Mouse (Mus musculus): ENCODE results near the gene Ugt1a6b. TPM values are rescaled to one million over a fixed set of nuclear protein-coding genes. Genes with fewer than 3 reads are reported as not detected.
A peak's percentile ranks its signal among the peaks of the same experiment; 100 is the strongest.

Gene Ugt1a6b
- polyA plus RNA-seq, 1 experiment from 2014 or later = 0.48 TPM

DNA sequence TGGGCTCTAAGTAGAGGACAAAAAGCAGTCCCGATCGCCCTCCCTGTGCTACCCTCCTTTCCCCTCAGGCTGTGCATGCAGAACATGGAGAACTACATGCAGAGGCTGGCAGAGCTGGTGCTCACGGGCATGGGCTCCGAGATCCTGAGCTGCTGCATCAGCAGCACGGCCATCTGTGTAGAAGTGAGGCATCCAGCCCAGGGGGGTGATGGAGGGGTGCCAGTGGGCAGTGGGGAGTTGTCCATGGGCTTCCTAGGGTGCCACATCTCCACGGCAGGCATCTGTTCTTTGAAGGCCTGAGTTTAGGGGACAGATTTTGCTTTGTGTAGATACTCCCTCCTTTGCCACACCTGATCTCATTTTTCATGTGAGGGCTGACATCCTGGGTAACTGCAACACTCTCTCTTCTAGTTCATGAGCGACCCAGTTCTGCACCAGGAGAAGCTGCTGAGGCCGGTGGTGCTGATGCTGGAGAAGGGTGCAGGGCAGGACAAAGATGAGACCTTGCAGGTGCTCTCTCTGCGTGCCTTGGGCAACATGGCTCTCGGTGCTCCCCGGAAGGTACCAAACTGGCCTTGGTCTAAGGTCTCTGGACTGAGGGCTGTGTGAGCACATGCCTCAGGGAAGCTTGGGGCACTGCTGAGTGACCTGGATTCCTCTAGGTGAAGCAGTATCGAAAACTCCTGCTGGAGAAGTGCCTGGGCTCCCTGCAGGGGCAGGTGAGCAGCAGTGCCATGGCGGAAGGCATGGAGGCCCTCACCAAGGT, 153.1 kb downstream of the Ugt1a6b start:
- no peak overlapping the region for H3K27ac ChIP-seq
- H3K36me3 ChIP-seq (ENCODE audit: poor library complexity, severe bottlenecking) = peaks cover 22% of the 10 kb centered on the region
- no peak overlapping the region for H3K4me2 ChIP-seq
- ATAC-seq = no peak
- H3K4me1 ChIP-seq = no peaks in the 10 kb centered on the region
- WGBS = 77% methylated on average over 13 of the region's 13 CpGs
- no peaks in the 10 kb centered on the region for H3K27me3 ChIP-seq
- H3K9ac ChIP-seq = no peak overlapping the region
- no peak overlapping the region for H3K4me3 ChIP-seq
- peaks cover 75% of the 10 kb centered on the region for H3K9me3 ChIP-seq (replicated peaks)

DNA sequence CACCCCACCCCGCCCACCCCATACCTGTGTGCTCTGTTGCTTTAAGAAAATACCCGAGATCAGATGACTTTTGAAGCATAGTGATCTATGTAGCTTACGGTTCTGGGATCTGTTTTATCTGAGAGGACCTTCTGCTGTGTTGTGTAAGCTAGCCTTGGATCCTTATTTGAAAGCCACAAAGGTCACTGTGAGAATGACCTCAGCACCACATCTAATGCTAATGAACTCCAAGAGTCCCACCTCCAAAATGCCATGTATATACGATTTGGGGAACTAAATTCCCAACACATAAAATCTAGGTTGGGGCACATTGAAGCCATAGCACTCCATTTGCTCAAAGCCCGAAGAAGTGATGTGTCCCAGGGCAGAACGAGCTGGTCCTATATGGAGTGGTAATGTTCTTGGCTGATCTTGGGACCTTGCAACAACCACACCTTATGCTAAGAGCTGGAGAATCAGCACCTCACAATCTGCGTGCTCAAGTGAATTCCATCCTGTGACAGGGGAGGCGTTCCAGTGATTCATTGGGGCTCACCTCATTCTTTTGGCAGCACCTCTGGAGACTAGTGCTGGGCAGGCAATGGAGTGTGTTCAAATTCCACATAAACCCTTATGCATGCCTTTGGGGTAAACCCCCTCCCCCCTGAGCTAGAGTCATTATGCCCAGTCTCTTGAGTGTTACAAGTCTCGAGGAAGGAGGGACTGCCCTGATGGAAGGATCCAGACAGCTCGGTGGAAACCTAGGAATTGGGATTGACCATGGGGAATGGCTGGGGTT, 154.0 kb downstream of the Ugt1a6b start:
- H3K4me1 ChIP-seq = no peaks in the 10 kb centered on the region
- no peak for ATAC-seq
- peaks cover 69% of the 10 kb centered on the region for H3K9me3 ChIP-seq (replicated peaks)
- no peaks in the 10 kb centered on the region for H3K27me3 ChIP-seq
- H3K4me2 ChIP-seq = no peak overlapping the region
- no peak overlapping the region for H3K27ac ChIP-seq
- no peak overlapping the region for H3K9ac ChIP-seq
- WGBS = 82% methylated on average over 10 of the region's 10 CpGs
- H3K4me3 ChIP-seq = no peak overlapping the region
- peaks cover 31% of the 10 kb centered on the region for H3K36me3 ChIP-seq (ENCODE audit: poor library complexity, severe bottlenecking)

DNA sequence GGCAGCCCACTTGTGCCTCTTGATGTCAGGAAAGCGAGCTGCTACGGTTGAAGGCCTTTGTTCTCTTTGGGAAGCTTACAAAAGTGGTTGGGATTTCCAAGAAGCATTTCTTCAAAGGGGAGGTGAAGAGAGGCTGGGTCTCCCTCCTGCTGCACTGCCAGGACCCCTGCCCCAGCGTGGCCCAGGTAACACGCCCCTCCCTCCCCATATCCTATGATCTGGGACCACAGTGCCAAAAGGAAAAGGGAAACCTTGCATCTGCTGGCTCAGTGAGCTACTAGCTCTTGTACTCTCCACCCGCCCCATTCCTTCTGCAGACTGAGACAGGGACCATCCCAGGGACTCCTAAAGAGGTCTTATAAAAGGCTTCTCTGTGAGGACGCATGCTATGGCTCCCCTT, 154.6 kb downstream of the Ugt1a6b start:
- WGBS = 81% methylated on average over 6 of the region's 6 CpGs
- ATAC-seq = no peak
- Histone ChIP-seq H3K4me2 (no peak overlapping the region), H3K27me3 (no peaks in the 10 kb centered on the region), H3K9me3 (replicated peaks) (peaks cover 63% of the 10 kb centered on the region), H3K9ac (no peak overlapping the region), H3K36me3 (ENCODE audit: poor library complexity, severe bottlenecking) (peaks cover 37% of the 10 kb centered on the region), H3K27ac (no peak overlapping the region), H3K4me3 (no peak overlapping the region), H3K4me1 (no peaks in the 10 kb centered on the region)

DNA sequence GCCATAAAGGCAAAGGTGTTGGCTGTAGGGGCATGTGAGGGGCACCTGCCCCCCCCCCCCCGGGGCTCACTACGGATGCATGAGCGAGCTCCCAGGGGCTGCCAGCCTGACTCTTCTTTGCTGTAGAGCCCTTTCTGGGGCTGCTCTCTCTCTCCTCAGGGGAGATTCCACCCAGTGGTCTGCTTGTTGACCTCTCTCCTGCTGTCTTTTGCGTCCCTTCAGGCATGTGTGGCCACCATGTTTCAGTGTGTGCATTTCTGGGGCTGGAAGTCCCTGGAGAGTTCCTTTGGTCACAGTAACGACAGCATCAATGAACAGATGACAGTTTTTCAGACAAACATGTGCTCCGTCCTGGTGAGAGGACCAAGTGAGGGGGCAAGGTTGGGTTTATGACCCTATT, 155.3 kb downstream of the Ugt1a6b start:
- H3K4me2 ChIP-seq = no peak overlapping the region
- peaks cover 56% of the 10 kb centered on the region for H3K9me3 ChIP-seq (replicated peaks)
- H3K36me3 ChIP-seq (ENCODE audit: poor library complexity, severe bottlenecking) = peaks cover 43% of the 10 kb centered on the region
- no peak overlapping the region for H3K9ac ChIP-seq
- ATAC-seq = no peak
- WGBS = 75% methylated on average over 6 of the region's 6 CpGs
- no peak overlapping the region for H3K27ac ChIP-seq
- H3K27me3 ChIP-seq = no peaks in the 10 kb centered on the region
- no peaks in the 10 kb centered on the region for H3K4me1 ChIP-seq
- H3K4me3 ChIP-seq = no peak overlapping the region

DNA sequence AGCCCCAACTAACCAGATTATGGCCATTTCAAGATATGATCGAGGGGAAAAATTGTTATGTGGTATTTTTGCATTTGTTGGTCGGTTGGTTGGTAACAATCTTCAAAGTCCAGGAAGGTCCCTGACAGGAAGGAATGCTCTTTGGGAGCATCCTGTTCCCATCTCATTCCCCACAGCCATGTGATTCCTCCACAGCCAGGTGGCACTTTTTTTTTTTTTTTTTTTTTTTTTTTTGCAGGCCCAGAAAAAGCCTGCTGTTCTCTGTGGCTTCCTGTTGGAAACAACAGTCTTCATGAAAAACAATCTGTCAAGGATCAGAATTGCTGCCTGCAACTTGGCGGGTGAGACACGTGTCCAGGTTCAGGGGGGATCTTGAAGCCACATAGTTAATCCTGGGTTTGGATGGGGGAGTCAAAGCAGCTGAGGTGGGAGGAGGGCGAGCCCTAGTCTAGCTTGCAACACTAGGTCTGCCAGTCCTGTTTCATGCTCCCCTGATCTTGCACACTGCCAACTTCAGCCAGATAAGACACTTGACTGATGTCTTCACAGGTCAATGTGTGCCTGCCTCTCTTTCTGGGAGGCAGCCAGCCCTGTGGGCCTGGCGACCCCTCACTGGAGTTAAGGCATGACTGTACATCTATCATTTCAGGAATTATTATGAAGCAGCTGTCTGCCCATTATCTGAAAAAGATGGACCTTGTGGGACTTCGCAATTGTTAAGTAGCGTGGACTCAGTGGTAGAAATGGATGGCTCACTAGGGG, 156.0 kb downstream of the Ugt1a6b start:
- H3K9ac ChIP-seq = no peak overlapping the region
- H3K36me3 ChIP-seq (ENCODE audit: poor library complexity, severe bottlenecking) = peaks cover 50% of the 10 kb centered on the region
- H3K4me1 ChIP-seq = no peaks in the 10 kb centered on the region
- no peak overlapping the region for H3K4me2 ChIP-seq
- no peak overlapping the region for H3K4me3 ChIP-seq
- WGBS = 81% methylated on average over 8 of the region's 8 CpGs
- peaks cover 49% of the 10 kb centered on the region for H3K9me3 ChIP-seq (replicated peaks)
- H3K27me3 ChIP-seq = no peaks in the 10 kb centered on the region
- no peak overlapping the region for H3K27ac ChIP-seq
- 0 out of 2 replicates have a peak, but pooled peaks have one; percentile 0 for ATAC-seq

DNA sequence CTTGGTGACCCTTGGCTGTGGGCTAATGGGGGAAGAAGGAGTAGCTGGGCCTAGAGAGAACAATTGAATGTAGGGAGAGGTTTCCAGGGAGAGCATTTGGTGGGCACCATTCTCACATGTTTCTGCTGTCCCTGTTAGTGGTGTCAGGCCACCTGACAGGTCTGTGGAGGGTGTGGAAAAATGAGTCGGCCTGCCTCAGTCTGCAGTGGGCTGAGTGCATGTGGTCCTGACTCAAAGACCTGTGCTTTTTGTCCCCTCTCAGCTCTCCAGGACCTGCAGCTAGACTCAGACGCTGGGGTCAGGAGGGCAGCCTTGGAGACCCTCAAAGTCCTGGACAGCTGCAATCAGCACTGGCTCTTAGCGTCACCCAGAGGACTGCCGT, 156.6 kb downstream of the Ugt1a6b start:
- 81% methylated on average over 4 of the region's 4 CpGs for WGBS
- ATAC-seq = 0 out of 2 replicates have a peak, but pooled peaks have one; percentile 1
- Histone ChIP-seq H3K36me3 (ENCODE audit: poor library complexity, severe bottlenecking) (peaks cover 56% of the 10 kb centered on the region), H3K4me3 (no peak overlapping the region), H3K27ac (no peak overlapping the region), H3K9me3 (replicated peaks) (peaks cover 44% of the 10 kb centered on the region), H3K4me2 (no peak overlapping the region), H3K9ac (no peak overlapping the region), H3K27me3 (no peaks in the 10 kb centered on the region), H3K4me1 (no peaks in the 10 kb centered on the region)

DNA sequence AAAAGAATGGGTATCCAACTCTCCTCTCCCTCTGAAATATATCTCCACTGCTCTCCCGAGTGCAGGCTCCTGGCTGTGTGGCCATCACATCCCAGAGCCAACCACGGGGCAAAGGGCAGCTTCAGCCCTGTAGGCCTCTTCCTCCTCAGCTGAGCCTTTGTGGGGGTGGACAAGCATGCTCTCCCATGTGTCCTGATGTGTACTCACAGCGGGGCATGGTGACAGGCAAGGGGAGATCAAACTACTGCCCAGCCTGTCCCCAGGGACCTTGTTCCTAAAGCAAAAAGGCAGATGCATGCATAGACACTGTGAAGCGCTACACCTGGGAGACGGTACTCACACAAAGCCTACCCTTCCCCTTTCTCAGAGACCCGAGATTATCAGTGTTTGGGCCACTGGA, 157.1 kb downstream of the Ugt1a6b start:
- H3K9me3 ChIP-seq (replicated peaks) = peaks cover 39% of the 10 kb centered on the region
- peak; percentile 3; the same call in 1 of the 2 replicates for ATAC-seq
- H3K36me3 ChIP-seq (ENCODE audit: poor library complexity, severe bottlenecking) = peaks cover 61% of the 10 kb centered on the region
- no peak overlapping the region for H3K4me3 ChIP-seq
- H3K27me3 ChIP-seq = no peaks in the 10 kb centered on the region
- no peaks in the 10 kb centered on the region for H3K4me1 ChIP-seq
- no peak overlapping the region for H3K9ac ChIP-seq
- H3K27ac ChIP-seq = no peak overlapping the region
- 85% methylated on average over 6 of the region's 6 CpGs for WGBS
- H3K4me2 ChIP-seq = no peak overlapping the region

DNA sequence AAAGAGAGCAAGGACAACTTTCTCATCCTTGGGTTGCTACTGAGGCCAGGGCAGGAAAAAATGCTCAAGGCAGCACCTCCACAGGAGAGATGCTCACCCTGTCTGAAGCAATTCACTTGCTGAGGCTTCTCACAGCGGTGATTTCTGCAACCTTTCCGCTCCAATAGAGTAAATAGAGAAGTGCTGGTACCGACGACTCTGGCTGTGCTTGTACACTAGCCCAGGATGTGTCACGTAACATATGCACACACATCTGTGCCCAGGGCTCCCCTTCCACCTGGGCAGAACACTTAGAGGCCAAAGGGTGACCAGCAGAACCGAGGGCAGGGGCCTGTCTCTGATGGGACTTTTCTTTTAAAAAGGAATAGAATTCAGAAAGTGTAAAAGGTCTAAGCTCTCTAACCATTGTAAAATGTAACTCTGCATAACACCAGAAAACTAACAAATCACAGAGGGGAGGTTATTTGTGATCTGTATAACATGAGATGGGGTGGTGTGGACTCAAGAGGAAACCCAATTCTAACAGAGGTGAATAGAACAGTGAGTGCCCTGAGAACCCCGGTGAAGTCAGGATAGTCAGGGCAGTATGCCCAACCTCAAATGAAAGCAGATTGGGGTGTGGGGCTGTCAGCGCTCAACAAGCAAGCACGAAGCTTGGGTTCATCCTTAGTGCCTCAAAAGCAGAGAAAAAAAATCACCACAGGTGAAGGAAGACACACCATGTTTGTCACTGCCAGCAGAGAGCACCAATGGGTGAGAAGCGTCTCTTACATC, 157.7 kb downstream of the Ugt1a6b start:
- Histone ChIP-seq H3K4me1 (no peaks in the 10 kb centered on the region), H3K27ac (no peak overlapping the region), H3K36me3 (ENCODE audit: poor library complexity, severe bottlenecking) (peaks cover 68% of the 10 kb centered on the region), H3K9ac (no peak overlapping the region), H3K4me3 (no peak overlapping the region), H3K27me3 (no peaks in the 10 kb centered on the region), H3K4me2 (no peak overlapping the region), H3K9me3 (replicated peaks) (peaks cover 32% of the 10 kb centered on the region)
- 85% methylated on average over 10 of the region's 10 CpGs for WGBS
- no peak for ATAC-seq

DNA sequence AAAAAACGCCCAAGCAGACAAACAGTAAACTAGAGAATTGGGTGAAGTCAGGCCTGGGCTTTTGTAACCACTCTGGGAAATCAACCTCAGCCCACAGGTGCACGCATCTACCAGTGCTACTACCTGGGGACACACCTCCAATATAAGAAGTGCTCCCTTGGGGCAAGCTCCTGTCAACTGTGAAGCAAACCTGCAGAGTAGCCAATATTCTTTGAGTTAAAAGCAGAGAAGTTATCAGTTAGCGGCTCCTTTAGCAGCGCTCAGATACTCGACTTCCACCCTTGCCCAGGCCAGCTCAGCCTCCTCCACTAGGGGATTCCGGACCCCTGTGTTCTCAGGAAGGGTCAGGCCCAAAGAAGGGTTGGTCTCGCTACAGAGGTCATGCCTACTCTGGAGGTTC, 158.7 kb downstream of the Ugt1a6b start:
- Histone ChIP-seq H3K27me3 (no peaks in the 10 kb centered on the region), H3K9ac (no peak overlapping the region), H3K27ac (no peak overlapping the region), H3K4me3 (no peak overlapping the region), H3K4me1 (no peaks in the 10 kb centered on the region), H3K9me3 (replicated peaks) (peaks cover 23% of the 10 kb centered on the region), H3K36me3 (ENCODE audit: poor library complexity, severe bottlenecking) (peaks cover 77% of the 10 kb centered on the region), H3K4me2 (no peak overlapping the region)
- ATAC-seq = no peak
- WGBS = 87% methylated on average over 7 of the region's 7 CpGs

DNA sequence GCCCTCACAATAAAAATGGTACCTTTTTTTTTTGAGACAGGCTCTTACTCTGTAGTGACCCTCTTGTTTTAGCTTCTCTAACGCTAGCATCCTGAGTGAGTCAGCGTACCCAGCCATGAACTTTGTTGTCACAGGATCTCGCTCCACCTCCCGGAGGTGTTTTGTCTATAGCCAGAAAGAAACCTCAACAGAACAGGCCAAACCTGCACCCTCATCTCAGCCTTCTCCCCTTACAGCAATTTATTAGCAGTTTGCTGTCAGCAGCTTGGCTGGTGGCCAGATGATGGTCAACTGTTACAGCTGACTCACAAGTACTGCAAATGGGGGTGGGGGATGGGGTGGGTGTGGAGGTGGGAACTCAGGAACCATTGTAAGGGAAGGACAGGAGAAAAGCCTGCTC, 159.2 kb downstream of the Ugt1a6b start:
- Histone ChIP-seq H3K9me3 (replicated peaks) (peaks cover 18% of the 10 kb centered on the region), H3K9ac (no peak overlapping the region), H3K4me3 (no peak overlapping the region), H3K27ac (no peak overlapping the region), H3K4me1 (no peaks in the 10 kb centered on the region), H3K4me2 (no peak overlapping the region), H3K27me3 (no peaks in the 10 kb centered on the region), H3K36me3 (ENCODE audit: poor library complexity, severe bottlenecking) (peaks cover 82% of the 10 kb centered on the region)
- ATAC-seq = no peak
- 87% methylated on average over 4 of the region's 4 CpGs for WGBS

DNA sequence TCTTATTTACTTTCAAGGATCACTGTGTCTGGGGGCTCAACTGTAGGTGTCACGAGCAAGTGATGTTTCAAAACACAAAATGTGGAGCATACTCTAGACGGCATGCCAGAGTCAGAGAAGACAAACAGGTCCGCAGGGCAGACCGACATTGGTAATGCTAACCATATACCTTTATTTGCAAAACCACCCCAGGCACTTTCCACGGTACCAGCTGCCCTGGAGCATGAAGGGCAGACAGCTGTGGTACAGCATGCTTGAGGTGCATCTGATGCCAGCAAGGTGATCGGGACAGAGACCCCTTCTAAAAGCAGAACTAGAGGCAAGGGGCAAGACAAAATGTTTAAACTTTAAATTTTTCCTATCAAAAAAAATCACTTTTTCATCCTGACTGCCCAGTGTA, 159.9 kb downstream of the Ugt1a6b start:
- no peak for ATAC-seq
- Histone ChIP-seq H3K9ac (no peak overlapping the region), H3K9me3 (replicated peaks) (peaks cover 10% of the 10 kb centered on the region), H3K27me3 (no peaks in the 10 kb centered on the region), H3K4me2 (no peak overlapping the region), H3K36me3 (ENCODE audit: poor library complexity, severe bottlenecking) (peaks cover 89% of the 10 kb centered on the region), H3K27ac (no peak overlapping the region), H3K4me3 (no peak overlapping the region), H3K4me1 (no peaks in the 10 kb centered on the region)
- 77% methylated on average over 6 of the region's 6 CpGs for WGBS
